Mouse (Mus musculus): Measurements from ENCODE around the gene Zfp1.

Gene Zfp1

DNA sequence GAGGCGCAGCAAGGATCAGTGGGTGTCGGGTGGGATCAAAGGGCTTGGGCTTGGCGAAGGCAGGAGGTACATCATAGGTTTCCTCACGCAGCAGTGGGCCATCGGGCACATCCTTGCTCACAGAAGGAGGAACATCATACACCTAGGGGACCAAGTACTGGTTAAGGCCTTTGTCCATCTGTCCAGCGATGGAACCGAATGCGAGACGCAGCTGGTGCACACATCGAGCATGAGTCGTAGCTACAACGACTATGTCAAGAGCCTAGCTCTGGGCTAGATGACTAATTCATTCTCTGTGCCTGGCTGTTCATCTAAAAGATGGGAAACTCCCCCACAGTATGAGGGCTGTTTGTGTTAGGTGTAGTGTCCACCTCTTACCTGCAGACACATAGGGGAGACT, 71.1 kb downstream of the Zfp1 start:
- DNase-seq: no peak

DNA sequence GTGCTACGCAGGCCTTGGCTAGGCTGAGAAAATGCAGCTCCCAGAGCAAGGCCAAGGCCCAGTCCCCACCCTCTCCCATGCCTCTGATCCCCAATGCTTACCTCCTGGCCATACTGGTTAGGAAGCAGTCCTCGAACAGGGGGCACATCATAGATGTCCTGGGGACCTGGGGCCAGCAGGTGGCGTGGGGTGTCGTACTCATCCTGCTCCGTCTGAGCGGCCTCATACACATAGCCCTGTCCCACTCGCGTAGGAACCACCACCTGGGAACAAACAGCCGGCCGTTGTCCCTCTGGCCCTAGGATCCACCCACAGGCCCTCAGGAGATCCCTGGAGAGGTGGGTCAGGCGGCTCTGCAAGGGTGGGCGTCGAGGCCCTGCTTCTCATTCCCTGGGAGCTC, 72.3 kb downstream of the Zfp1 start:
- DNase-seq: no peak

DNA sequence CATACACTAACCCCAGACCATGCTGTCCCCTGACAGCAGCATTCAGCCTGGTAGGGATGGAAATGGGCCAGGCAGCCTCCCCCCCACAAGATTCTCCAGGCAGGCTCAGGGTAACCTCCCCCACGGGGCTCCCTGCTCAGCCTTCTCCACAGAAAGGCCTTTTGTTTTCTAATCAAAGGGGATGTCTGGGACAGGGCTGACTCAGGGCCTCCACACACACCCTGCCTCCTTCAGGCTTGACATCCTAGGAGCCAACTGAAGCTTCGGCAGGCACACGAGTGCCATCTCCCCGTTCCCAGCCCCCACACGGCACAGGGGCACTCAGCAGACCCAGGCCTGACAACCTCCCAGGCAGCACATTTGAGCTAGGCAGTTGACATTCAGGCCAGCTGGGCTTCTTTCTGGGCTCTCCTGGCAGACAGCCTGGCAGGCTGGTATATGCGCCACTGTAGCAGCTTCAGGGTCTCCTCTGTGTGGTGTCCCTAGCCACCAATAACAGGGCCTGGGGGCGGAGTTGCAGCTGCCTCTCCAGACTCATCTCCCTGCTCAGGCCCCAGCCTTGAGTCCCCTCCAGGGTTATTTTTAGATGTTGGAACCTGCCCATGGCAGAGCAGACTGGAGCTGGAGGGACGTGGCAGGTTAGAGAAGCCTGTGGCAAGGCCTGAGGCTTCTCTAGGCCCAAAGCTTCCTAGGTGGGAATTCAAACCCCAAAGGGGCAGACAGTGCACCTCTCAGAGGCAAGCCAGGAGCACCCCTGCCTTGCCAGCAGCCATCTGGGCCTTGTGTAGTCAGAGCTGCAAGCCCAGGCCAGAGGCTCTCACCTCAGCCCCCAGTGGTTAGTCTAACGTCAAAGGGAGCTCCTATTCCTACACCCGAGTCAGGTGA, 73.6 kb downstream of the Zfp1 start:
- peak; percentile 31 for DNase-seq

DNA sequence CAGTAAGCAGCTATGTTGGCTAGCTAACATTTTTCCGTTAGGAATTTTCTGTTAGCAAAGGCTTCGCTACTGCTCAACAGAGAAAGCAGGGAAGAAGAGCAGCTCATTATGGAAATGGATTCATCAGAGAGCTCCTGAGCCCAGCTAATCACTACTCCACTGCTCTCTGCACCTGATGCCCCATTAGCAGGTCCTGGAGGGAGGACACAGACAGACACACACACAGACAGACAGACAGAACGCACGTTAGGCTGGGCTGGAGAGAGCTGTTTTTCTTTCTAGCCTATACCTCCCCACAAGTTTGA, 74.2 kb downstream of the Zfp1 start:
- DNase-seq: no peak

DNA sequence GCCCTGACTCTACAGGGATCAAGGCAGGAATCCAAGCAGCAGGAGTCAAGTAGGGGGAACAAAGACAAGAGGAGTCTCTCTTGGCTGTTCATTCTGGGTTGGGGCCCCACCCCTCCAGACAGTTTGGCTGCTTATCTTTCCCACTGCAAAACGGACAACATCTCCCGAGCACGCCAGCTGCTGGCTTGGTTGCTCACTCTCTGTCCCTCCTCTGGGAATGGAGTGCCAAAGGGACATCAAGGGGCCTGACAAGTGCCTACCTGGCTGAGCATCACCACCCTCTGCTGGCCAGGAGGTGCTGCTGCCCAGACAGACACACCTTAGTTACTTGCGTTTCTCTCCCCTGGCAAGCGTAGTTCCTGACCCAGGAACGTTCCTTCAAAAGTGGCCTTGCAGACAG, 74.7 kb downstream of the Zfp1 start:
- DNase-seq: no peak

DNA sequence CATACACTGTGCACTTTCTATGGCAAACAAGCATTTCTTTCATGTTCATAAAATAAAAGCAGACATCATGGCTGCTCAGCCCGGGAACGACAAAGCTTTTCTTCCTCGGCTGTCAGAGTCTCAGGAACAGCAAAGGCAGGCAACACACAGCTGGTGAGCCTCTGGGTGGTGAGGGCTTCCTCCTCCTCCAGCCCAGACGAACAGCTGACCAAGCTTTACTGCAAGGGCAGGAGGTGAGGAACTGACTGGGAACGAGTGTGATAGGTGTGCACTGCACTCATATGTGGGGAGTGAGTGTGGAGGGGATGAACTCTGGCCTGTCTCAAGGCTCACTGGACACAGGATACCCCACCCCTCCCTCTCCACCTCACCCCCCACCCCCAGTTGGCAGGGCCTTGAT, 75.7 kb downstream of the Zfp1 start:
- DNase-seq: no peak

DNA sequence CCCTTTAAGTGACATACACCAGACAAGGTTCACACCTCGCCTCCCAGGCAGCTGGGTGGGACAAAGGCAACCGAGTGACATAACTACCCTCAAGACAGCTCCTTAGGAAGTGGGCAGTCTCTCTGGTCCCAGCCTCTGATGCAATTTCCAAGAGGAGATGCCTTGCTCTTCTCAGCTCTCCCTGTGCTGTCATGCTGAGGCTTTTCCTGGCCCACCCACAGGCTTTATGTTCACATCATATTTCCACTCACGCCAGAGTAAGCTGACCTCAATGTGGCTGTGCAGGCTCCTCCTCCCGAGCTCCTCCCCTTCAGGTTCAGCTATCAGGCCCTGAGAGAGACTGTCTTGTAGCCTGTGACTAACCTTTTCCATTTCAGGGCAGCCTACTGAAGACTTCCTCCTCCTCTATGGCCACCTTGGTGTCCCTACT, 76.9 kb downstream of the Zfp1 start:
- no peak for DNase-seq

Data from embryo, embryonic 11 days (tissue).